Comparison of ENCODE assay signal across 21 mouse cellular contexts in genomic region chr2:146331894-146332476, GRCm38 (mm10).
A peak's percentile ranks its signal among the peaks of the same experiment; 100 is the strongest.
DNase-seq lines count a peak whose midpoint lies in the region; ATAC-seq and TF ChIP-seq lines count a peak whose summit lies in the region.
"Had no signal": no experiment of that assay in that cellular context is flagged by ENCODE, and none has a peak within 500 bp of the region (broad histone marks: within the 10 kb centered on the region; RNA-seq: fewer than 3 reads in every experiment).

No protein-coding gene starts in this region.

- TF ChIP-seq CTCF in forebrain, postnatal 0 days (IDR thresholded peaks at IDR 0.05; ENCODE audit: low read depth), result no peak

- intact Hi-C loops in heart, postnatal 25 days (cut with DNase I), result no loop called here

- no peaks in the 10 kb centered on the region for H3K27me3 ChIP-seq in forebrain, embryonic 13.5 days
- no peaks in the 10 kb centered on the region for H3K27me3 ChIP-seq in forebrain, postnatal 0 days (ENCODE audit: insufficient read depth, low read length)
- no peaks in the 10 kb centered on the region for H3K27me3 ChIP-seq in midbrain, embryonic 15.5 days (replicated peaks)
- H3K27me3 ChIP-seq in midbrain, embryonic 10.5 days (ENCODE audit: low read depth, poor library complexity, severe bottlenecking), result peaks cover 11% of the 10 kb centered on the region; the same call in 1 of the 2 replicates
- no peaks in the 10 kb centered on the region for H3K27me3 ChIP-seq in hindbrain, embryonic 14.5 days (ENCODE audit: control insufficient read depth, insufficient read depth, low read length)
- H3K27me3 ChIP-seq: embryonic facial prominence, embryonic 12.5 days; megakaryocyte, embryonic 14.5 days; Patski had no signal

- no peaks in the 10 kb centered on the region for H3K36me3 ChIP-seq in forebrain, embryonic 13.5 days (ENCODE audit: poor library complexity, severe bottlenecking)
- H3K36me3 ChIP-seq in forebrain, postnatal 0 days (ENCODE audit: insufficient read depth), result 0 out of 2 replicates have a peak, but pooled peaks cover 2% of the 10 kb centered on the region
- no peaks in the 10 kb centered on the region for H3K36me3 ChIP-seq in midbrain, embryonic 15.5 days (replicated peaks)
- 0 out of 2 replicates have a peak, but pooled peaks cover 7% of the 10 kb centered on the region for H3K36me3 ChIP-seq in midbrain, embryonic 10.5 days
- no peaks in the 10 kb centered on the region for H3K36me3 ChIP-seq in hindbrain, embryonic 14.5 days (replicated peaks; ENCODE audit: control insufficient read depth, insufficient read depth)
- H3K36me3 ChIP-seq: embryonic facial prominence, embryonic 12.5 days had no signal

- H3K9ac ChIP-seq in forebrain, embryonic 13.5 days, result no peak overlapping the region
- H3K9ac ChIP-seq in forebrain, postnatal 0 days, result no peak overlapping the region
- no peak overlapping the region for H3K9ac ChIP-seq in midbrain, embryonic 15.5 days
- H3K9ac ChIP-seq in hindbrain, embryonic 14.5 days, result no peak overlapping the region
- H3K9ac ChIP-seq: embryonic facial prominence, embryonic 12.5 days had no signal

- DNase-seq in forebrain, postnatal 0 days, result no peak
- DNase-seq in midbrain, embryonic 10.5 days (ENCODE audit: low spot score), result no peak
- DNase-seq in hindbrain, embryonic 14.5 days (ENCODE audit: low spot score), result no peak
- no peak for DNase-seq in kidney, postnatal 10 days
- no peak for DNase-seq in heart, postnatal 25 days (ENCODE audit: low spot score)
- DNase-seq: adrenal gland, postnatal 10 days; cerebellum, adult 9-11 months; kidney, adult 9 months; kidney, postnatal 36 days; lung, adult 18-20 months; right cerebral cortex, adult 18-20 months had no signal

- H3K4me1 ChIP-seq in forebrain, embryonic 13.5 days, result peaks cover 51% of the 10 kb centered on the region
- H3K4me1 ChIP-seq in forebrain, postnatal 0 days (ENCODE audit: insufficient read depth), result peaks cover 4% of the 10 kb centered on the region; the same call in 1 of the 2 replicates
- peaks cover 30% of the 10 kb centered on the region for H3K4me1 ChIP-seq in midbrain, embryonic 15.5 days
- H3K4me1 ChIP-seq in midbrain, embryonic 10.5 days, result peaks cover 30% of the 10 kb centered on the region
- H3K4me1 ChIP-seq in hindbrain, embryonic 14.5 days (replicated peaks; ENCODE audit: control insufficient read depth, insufficient read depth, low read length), result peaks cover 24% of the 10 kb centered on the region
- H3K4me1 ChIP-seq: heart, embryonic 10.5 days had no signal

- peak overlapping the region; percentile 61 for H3K27ac ChIP-seq in forebrain, embryonic 13.5 days
- no peak overlapping the region for H3K27ac ChIP-seq in forebrain, postnatal 0 days (ENCODE audit: low read depth, low read length)
- peak overlapping the region; percentile 50; the same call in 1 of the 2 replicates for H3K27ac ChIP-seq in midbrain, embryonic 15.5 days
- no peak overlapping the region for H3K27ac ChIP-seq in midbrain, embryonic 10.5 days (replicated peaks)
- 0 out of 2 replicates have a peak overlapping the region, but pooled peaks have one; percentile 43 for H3K27ac ChIP-seq in hindbrain, embryonic 14.5 days
- H3K27ac ChIP-seq: embryonic facial prominence, embryonic 12.5 days; heart, embryonic 10.5 days had no signal

- WGBS in forebrain, embryonic 13.5 days, result 53% methylated on average over 5 of the region's 5 CpGs
- 41% methylated on average over 5 of the region's 5 CpGs for WGBS in forebrain, postnatal 0 days
- 67% methylated on average over 5 of the region's 5 CpGs for WGBS in midbrain, embryonic 15.5 days
- WGBS in midbrain, embryonic 10.5 days, result 87% methylated on average over 5 of the region's 5 CpGs
- 32% methylated on average over 5 of the region's 5 CpGs for WGBS in hindbrain, embryonic 14.5 days

- ATAC-seq in forebrain, embryonic 13.5 days, result peak; percentile 38; the same call in 1 of the 2 replicates
- ATAC-seq in forebrain, postnatal 0 days, result no peak
- ATAC-seq in midbrain, embryonic 15.5 days (replicated peaks), result no peak
- peak; percentile 25; the same call in 1 of the 2 replicates for ATAC-seq in hindbrain, embryonic 14.5 days (ENCODE audit: low FRiP score)
- ATAC-seq: activated CD4-positive, CD25-positive, alpha-beta regulatory T cell, adult 4 months; CD4-positive, CD25-positive, alpha-beta regulatory T cell, adult 4 months; Patski had no signal

- H3K4me3 ChIP-seq in forebrain, embryonic 13.5 days, result no peak overlapping the region
- H3K4me3 ChIP-seq in forebrain, postnatal 0 days (ENCODE audit: low read depth, low read length), result no peak overlapping the region
- no peak overlapping the region for H3K4me3 ChIP-seq in midbrain, embryonic 15.5 days
- H3K4me3 ChIP-seq in midbrain, embryonic 10.5 days, result no peak overlapping the region
- H3K4me3 ChIP-seq in hindbrain, embryonic 14.5 days (replicated peaks; ENCODE audit: low read length), result no peak overlapping the region
- H3K4me3 ChIP-seq: embryonic facial prominence, embryonic 12.5 days; erythroblast, embryonic 14.5 days; heart, embryonic 10.5 days; megakaryocyte, embryonic 14.5 days had no signal

- H3K9me3 ChIP-seq in forebrain, embryonic 13.5 days (replicated peaks), result no peaks in the 10 kb centered on the region
- H3K9me3 ChIP-seq in forebrain, postnatal 0 days (ENCODE audit: low read length), result no peaks in the 10 kb centered on the region
- no peaks in the 10 kb centered on the region for H3K9me3 ChIP-seq in midbrain, embryonic 15.5 days
- H3K9me3 ChIP-seq in midbrain, embryonic 10.5 days (replicated peaks), result no peaks in the 10 kb centered on the region
- no peaks in the 10 kb centered on the region for H3K9me3 ChIP-seq in hindbrain, embryonic 14.5 days (ENCODE audit: control insufficient read depth, low read length)
- H3K9me3 ChIP-seq: embryonic facial prominence, embryonic 12.5 days; heart, embryonic 10.5 days; megakaryocyte, embryonic 14.5 days had no signal

- H3K4me2 ChIP-seq in forebrain, embryonic 13.5 days, result no peak overlapping the region
- H3K4me2 ChIP-seq in forebrain, postnatal 0 days (ENCODE audit: low read depth), result no peak overlapping the region
- no peak overlapping the region for H3K4me2 ChIP-seq in midbrain, embryonic 15.5 days
- H3K4me2 ChIP-seq in hindbrain, embryonic 14.5 days (replicated peaks), result no peak overlapping the region
- H3K4me2 ChIP-seq: embryonic facial prominence, embryonic 12.5 days; liver, embryonic 11.5 days had no signal

Comparison
In these comparisons a context has a peak if more than half of its experiments do, and no peak if none do; other contexts are left out.
1. ATAC-seq: peak in forebrain, embryonic 13.5 days (single experiment) and hindbrain, embryonic 14.5 days (single experiment); none in forebrain, postnatal 0 days (single experiment) and midbrain, embryonic 15.5 days (single experiment).
2. H3K27ac ChIP-seq: peak in forebrain, embryonic 13.5 days (single experiment), midbrain, embryonic 15.5 days (single experiment) and hindbrain, embryonic 14.5 days (single experiment); none in forebrain, postnatal 0 days (single experiment) and midbrain, embryonic 10.5 days (single experiment).